Mouse (Mus musculus) monocyte, adult 2 months (primary cell): ENCODE measurements around the gene Snapc5.
"Not testable (repeated sequence)": the region's sequence is repeated elsewhere in the genome, so short reads cannot be mapped to it uniquely, and the experiment has no call there.

Source experiments
- DNase-seq, 2 experiments: peaks; one replicate each; pipeline ENCODE4 v3.0.0; 2022; ENCODE audit warnings: low spot score in 2 of 2, low read depth in 1 of 2

The Snapc5 gene

DNA sequence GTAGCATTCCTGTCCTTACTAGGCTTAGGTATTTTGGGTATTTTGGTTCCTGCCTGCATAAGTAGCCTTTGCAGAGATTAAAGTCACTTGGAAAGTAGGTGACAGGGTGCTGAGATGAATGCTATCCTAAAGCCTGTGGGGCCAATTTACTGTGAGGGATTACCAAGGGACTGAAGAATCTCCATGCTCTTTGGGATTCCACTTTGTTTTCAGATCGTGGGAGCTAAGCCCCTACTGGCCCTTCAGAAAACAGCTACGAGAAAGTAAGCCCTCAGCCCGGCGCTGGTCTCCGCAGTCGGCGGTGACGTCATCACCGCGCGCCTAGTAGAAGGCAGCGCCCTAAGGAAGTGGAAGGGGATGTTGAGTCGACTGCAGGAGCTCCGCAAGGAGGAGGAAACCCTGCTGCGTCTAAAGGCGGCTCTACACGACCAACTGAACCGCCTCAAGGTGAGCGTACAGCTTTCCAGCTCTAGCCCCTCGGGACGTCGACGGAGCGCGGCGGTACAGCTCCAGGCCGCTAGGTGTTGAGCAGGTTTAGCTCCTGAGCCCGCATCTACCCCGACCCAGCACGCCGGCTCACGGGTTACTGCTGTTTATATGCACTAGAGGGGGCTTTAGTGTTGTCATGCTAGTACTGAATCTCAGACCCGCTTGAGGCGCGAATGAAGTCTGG, at the start of gene Snapc5:
Snapc5 (plus strand) TSS at position 301 of the 673 bp plus-strand sequence.
- DNase-seq: peak; percentile 77 to 83

DNA sequence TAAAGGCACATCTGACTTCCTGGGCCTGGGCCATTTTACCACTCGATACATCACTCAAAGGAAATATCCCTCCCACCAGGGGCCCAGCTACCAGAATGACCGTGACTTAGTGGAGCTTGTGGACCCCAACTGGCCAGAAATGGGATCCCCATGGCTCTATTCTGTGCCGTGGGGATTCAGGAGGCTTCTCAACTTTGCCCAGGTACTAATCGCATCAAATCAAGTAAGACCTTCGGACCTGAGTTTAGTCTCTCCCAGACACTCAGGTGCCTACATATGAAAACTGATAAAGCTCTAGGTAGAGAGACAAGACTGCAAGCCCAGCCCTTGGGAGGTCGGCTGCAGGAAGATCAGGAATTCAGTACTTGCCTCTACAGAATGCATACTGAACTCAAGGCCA, 47.5 kb upstream of the Snapc5 start:
- no peak for DNase-seq

DNA sequence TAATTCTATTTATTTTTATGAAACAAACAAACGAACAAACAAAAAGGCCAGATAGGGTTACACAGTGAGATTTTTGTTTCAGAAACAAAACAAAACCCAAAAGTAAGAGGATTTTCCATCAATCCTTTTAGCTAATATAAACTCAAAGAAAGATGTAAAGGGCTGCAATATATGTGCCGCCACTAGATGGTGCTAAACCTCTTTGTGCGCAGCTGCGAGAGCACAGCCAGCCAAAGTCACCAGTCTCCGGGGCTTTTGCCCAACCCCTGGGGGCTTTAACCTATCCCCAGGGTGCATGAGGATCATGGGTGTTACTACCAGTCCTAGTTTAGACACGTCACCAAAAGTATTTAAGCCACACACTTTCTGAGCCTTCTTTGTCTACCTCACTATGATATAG, 40.2 kb upstream of the Snapc5 start:
- not testable (repeated sequence) for DNase-seq

DNA sequence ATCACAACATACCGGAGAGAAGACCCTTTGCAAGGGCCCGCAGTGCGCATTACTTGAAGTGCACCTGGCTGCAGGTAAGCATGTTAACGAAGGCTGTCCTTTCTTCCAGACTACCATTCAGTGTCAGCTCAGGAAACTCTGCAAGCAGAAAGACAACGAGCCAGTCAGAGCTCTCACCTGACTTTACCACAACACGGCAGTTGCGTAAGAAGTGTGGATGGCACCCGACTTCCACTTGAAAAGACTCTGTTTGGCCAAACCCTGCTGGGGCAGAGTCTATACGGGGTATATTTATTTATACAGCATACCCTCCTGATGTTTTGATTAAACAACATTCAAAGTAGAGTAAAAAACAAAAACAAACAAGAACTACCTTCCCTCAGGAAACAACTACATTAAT, 39.2 kb upstream of the Snapc5 start:
- DNase-seq: no peak

DNA sequence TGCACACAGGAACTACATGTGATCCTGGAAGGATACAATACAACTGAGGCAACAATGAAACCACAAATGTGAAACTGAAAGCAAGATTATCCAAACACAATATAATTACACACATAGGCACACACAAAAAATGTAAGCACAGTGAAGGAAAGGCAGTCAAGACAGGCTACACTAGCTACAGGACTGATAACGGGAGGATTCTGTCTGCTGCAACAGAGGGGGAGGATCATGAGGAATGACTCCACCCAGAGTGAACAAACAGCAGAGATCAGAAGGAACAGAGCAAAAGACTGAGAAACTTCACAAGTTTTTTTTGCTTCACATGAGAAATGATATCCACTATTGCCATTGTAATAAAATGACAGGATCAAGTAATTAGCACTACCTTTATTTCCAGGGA, 22.4 kb upstream of the Snapc5 start:
- no peak for DNase-seq

DNA sequence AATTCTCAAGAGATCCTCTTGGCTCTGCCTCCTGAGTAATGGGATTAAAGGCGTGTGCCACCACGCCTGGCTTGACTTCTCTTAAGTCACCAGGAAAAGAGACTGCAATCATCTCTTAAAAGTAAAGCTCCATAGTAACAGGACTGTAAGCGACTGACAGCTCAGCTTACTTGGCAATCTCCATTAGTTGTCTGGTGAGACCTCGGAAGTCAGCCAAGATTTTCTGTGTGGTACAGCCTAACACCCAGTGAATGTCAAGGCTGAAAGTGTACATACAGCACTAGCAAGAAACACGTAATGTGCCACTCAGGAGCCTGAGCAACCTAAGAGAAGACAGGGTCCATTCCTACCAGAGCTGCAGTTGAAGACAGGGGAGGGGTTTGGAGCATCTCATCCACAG, 18.6 kb upstream of the Snapc5 start:
- no peak for DNase-seq

DNA sequence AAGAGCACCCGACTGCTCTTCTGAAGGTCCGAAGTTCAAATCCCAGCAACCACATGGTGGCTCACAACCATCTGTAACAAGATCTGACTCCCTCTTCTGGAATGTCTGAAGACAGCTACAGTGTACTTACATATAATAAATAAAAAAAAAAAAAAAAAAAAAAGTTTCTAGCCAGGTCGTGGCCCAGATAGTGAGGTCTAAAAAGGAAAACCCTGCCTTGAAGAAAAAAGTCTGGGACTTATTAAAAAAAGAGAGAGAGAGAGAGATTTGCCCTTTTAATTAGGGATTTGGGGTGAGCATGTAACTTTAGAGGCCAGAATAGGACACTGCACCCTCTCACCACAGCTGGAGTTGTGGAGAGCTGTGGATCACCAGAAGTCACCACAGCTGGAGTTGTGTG, 9.1 kb upstream of the Snapc5 start:
- not testable (repeated sequence) for DNase-seq

DNA sequence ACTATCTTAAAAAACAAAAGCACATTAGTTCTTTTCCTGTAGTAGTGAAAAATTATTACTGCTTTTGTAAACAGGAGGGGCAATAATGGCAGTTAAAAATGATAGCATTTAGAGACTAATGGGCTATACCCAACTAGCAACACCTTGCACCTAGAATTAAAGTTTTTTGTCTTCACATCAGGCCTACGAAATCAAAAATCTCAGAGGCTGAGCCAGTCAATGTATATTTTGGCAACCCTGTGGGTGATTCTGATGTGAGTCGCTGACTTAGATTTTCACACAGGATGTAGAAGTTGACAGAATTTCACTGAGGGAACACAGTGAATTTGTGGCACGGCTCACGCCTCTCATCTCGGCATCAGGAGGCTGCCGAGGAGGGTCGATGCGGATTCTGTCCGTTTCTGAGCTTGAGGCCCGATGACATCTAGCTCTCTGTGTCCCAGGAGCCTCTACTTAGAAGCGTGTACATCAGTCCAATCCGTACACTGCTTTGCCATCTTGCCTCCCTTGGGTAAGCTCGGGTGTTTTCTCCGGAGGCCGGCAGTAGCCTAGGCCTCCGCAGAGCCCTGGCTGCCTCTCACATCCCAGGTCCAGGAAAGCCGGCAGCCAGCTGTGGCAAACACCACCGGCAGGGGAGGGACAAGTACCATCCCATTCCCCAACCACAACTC, 6.8 kb upstream of the Snapc5 start:
- DNase-seq: no peak

DNA sequence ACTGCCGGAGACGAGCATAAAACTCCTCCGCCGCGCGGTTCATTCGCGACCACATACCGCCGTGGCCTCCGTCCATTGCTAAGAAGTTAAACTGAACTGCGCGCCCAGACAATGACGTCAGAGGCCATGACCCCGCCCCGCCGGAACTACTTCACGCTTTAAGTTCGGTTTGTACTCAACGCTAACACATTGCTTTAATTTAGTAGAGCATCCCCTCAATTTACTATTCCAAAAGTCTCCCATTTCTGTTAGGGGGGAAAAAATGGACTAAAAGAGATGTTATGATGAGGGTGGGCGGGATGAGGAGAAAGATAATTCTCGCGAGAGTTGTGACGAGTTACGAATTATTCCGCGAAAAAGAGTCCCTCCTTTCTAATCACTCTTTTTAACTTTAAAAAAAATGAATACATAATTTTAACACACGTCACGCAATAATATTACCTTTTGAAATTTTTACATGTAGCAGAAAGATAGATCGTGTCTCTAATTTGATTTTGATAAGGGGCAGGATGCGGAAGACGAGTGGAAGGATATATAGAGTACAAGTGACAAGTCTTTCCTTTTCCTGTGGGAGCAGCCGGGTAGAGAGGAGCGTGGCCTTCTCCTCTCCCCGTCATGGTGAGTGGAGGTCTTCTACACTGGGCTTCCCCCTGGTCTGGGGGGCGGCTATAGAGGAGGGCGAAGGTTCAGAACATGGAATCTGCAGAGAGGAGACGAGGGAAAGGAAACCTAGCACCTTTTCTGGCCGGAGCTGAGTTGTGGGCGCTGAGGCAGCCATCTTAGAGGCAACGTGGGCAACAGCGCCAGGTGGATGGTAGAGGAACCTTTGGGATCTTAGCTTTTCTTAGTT, 6.0 kb upstream of the Snapc5 start, which contains the start of the genes Zwilch and Rpl4:
Zwilch (minus strand) TSS at position 289 of the 850 bp plus-strand sequence.
Rpl4 (plus strand) TSS at position 560 of the 850 bp plus-strand sequence.
- peak; percentile 46 to 75 for DNase-seq

DNA sequence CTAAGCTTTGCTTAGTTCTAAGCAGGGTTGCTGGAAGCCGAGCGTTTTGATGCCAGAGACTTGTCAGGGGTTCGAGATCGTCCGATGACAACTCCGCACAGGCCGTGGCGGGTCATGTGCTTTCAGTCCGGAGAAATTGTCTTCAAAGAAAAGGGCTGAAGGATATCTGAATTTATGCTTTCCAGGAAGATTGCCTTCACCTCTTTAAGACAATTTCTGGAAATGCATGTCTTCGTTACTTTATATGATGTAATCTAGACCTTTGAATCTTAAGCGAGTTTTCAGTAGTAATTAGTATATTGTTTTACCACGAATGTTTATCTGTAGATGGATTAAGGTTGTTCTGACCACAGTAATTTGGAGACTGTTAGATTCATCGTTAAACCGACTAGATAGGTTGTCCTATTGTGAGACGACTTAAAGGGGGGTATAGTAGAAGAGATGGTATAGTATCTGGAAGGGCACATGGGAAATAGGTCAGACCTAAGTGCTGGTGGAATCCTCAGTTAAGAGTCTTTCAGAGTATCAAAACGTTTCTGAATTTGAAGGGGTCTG, 5.3 kb upstream of the Snapc5 start:
- no peak for DNase-seq

DNA sequence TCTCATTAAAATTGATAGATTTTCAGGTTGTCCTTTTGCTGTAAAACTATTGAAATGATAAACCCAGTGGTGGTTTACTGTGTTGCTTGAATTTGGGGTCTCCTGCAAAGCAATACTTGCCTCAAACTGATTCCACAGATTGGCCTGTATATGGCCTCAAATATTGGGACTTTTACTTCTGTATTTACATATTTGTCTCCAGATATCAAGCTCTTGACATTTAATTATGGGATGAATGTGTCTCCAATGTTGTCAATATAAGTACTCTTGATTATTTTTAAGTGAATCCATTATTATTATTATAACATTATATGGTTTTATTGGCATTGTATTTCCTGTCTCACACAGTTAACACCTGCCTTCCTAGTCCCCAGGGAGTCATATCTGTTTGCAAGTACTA, 4.7 kb upstream of the Snapc5 start:
- DNase-seq: no peak

DNA sequence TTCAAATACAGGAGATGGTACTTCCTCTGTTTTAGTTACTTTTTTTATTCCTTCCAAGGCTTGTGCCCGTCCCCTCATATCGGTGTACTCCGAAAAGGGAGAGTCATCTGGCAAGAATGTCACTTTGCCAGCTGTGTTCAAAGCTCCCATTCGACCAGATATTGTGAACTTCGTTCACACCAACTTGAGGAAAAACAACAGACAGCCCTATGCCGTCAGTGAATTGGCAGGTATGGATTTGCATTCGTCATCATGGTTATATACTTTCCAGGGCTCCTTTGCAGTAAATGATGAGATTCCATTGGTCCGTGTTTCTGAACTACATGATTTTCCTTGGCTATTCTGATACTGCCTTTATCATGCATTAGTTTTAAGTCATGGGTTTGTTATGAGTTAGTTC, 4.3 kb upstream of the Snapc5 start:
- DNase-seq: no peak

DNA sequence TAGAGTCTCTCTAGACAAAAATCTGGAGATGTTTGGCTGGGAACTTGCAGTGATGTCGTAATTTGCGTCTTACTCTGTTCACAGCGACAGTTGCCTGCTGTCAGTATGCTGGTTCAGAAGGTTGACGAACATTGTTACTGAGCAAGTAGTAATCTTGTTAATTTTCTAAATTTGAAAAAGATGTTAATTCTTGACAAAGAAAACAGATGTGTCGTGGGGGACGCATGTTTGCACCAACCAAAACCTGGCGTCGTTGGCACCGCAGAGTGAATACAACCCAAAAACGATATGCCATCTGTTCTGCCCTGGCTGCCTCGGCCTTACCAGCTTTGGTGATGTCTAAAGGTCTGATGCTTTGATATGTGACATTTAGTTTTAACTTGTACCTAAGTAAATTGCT, 3.7 kb upstream of the Snapc5 start:
- no peak for DNase-seq

DNA sequence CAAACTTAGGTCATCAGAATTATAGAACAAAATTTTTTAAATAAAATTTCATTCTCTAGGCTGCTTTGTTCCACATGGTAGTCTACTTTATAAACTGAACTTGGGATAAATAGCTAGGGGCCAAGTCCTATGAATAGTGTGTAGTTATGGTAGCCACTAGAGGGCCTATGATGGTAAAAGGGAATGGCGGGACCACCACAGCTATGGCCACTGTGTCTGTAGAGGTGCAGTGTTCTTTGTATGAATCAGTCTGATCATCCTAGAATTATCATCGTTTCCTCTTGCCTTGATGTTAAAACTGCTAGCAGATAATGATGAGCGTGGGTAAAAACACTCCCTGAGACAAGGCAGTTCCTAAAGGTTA, 482 bp upstream of the Snapc5 start:
- no peak for DNase-seq

DNA sequence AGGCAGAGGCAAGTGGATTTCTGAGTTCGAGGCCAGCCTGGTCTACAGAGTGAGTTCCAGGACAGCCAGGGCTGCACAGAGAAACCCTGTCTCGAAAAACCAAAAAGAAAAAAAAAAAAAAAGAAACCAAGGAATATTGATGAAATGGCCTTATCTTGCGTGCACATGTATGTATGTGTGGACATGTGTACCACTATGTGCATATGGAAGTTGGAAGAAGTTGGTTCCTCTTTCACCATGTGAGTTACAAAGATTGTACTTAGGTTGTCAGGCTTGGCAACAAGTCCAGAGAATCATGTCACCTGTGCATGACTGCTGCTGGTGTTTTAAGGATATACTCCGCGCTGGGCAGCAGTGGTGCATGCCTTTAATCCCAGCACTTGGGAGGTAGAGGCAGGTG, 4.2 kb downstream of the Snapc5 start:
- not testable (repeated sequence) for DNase-seq

DNA sequence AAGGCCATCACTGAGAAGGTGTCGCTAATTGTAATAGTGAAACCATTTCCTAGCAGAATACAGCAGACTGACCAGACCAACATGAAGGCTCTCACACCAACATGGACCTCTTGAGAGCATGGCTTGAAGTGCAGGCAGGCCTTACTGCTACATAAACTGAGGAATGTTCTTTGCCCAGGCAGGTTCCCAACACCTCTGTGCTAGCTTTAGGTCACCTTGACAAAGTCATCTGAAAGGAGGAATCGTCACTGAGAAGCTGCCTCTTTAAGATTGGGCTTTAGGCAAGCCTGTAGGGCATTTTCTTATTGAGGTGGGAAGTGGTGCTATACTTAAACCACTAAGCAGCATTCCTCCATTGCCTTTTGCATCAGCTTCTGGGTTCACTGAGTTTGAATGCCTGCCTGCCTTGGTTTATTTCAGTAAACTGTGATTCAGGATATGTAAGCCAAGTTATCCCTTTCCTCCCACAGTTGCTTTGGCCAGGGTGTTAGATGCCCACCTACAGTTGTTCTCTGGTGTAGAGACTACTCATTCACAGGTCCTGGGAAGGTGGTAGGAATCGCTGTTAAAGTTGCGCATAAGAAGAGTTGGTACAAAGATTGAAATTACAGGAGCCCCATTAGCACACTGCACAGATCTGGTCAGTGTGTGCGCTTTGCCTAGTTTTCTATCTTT, 5.2 kb downstream of the Snapc5 start:
- no peak for DNase-seq

DNA sequence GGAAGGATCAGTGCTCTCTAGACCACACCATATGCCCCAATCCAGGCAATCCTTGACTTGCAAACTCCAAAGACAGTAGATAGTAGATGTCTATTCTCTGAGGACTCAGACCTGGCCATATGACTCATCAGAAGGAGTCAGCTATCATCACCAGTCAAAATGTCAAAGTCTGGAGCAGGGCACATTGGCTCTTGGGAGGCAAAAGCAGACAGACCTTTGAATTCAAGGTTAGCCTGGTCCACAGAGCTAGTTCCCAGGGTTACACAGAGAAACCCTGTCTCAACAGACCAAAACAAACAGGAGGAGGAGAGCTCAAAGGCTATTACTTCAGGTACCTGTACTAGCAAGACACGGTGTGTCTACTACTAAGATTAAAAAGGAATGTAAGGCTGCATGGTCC, 14.8 kb downstream of the Snapc5 start:
- DNase-seq: no peak

DNA sequence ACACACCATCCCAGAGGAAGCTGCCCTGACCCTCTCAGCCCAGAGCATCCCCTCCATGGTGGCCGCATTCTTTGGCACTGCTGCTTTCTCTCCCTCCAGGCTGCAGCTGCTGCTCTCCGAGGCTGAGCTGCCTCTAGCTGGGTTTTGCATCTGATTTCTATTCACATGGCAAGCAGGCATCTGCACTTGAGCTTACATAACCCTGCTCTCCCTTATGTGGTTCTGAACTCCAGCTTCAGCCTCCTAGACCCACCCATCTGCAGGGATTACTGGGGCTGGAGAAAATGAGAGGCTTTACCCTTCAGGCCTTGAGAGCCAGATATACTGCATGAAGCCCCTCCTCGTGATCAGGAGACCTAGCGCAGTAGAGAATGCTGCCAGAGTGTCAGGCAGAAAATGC, 16.5 kb downstream of the Snapc5 start:
- no peak for DNase-seq

DNA sequence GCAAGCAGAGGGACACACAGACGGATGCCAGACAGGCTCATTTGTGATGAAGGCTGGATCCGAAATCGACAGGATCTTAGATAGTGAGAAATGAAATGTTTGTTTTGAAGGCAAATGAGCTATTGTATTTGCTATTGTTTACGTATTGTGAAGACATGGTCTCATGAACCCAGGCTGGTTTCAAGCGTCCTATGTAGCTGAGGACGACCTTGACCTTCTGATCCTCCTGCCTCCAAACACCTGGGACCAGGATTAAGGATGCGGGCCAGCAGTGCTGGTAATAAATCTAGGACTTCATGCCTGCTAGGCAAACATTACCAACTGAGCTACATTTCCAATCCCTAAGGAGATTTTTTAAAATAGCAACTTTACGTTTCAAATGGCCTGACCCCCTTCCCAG, 18.4 kb downstream of the Snapc5 start:
- no peak for DNase-seq

DNA sequence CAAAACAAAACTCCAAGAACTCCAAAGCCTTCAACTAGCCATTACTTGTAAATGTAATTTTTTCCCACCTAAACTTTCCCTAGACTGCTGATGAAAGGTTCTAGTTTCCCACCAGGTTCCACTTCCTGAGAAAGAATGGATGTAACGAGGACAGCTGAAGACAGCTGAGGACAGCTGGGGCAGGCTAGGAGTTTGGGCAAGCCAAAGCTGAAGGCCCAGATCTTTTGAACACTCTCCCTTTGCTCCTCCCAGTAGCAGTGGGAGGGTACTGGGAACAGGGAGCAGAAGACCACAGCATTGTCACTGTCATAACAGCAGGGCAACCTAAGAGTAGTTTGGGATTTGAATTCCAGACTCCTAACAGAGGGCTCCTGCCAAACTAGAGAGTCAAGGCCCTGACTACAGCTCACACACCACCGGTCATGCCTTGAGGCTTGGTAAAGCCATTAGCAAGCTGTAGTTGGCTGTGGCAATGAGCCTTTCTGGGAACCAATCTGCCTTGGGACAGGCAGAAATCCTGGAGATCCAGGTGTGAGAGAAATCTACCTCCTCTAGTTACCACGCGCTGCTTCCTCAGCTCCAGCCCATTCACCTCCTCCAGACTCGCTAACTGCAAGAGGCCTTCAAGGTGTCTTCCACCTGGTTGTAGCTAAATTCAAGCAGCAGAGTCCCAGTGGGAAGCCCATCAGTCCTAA, 19.1 kb downstream of the Snapc5 start:
- DNase-seq: no peak
